Mouse (Mus musculus): Measurements from ENCODE around the gene Cd300ld.
"Not testable (repeated sequence)": the region's sequence is repeated elsewhere in the genome, so short reads cannot be mapped to it uniquely, and the experiment has no call there.

The Cd300ld gene

DNA sequence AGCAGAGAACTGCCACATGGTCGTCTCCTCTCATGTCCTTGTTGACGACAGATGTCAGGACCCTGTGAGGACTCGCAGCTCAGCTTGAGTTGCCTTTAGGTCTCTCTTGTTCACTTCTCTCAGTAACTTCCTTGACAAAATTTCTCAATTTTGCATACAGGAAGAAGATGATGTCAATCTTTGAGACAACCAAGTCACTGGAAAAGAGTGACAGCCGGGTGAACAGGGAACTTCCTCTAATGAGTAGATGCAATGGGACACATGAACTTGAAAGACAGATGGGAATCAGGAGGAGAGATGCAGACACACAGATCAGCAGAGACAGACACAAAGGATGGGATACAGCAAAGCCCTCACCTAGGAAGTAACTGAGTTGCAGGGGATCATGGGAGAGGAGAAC is at the start of gene Cd300ld:
Gene Cd300ld (minus strand): TSS at position 130 of the 400 bp plus-strand sequence.
- in situ Hi-C loops (cut with MboI; ENCODE audit: unreplicated experiment in 2 of 2) = no loop called here

DNA sequence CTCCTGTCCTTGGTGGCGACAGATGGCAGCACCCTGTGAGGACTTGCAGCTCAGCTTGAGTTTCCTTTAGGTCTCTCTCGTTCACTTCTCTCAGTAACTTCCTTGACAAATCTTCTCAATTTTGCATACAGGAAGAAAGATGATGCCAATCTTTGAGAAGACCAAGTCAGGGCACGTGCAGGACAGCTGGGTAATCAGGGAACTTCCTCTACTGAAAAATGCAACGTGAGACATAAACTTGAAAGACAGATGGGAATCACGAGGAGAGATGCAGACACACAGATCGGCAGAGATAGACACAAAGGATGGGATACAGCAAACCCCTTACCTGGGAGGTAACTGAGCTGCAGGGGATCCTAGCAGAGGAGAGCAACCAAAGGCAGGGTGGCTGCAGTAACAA is 47.9 kb upstream of the Cd300ld start, which contains the start of gene Cd300ld5:
Gene Cd300ld5 (minus strand): TSS at position 101 of the 400 bp plus-strand sequence.
- in situ Hi-C loops (cut with MboI; ENCODE audit: unreplicated experiment in 2 of 2) = not testable (repeated sequence)

- in situ Hi-C loops (cut with MboI; ENCODE audit: unreplicated experiment in 2 of 2) = not testable (repeated sequence)
Observed at GRCm38 (mm10) chr11:115026912-115027311, 37.2 kb upstream of the Cd300ld start, which contains the start of gene Cd300ld4. Cd300ld4 (minus strand) TSS chr11:115027012.

DNA sequence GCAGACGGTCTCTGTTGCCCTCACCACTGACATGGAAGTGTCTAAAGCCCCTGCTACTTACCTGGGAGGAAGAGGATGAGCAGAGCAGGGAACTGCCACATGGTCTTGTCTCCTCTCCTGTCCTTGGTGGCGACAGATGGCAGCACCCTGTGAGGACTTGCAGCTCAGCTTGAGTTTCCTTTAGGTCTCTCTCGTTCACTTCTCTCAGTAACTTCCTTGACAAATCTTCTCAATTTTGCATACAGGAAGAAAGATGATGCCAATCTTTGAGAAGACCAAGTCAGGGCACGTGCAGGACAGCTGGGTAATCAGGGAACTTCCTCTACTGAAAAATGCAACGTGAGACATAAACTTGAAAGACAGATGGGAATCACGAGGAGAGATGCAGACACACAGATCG is 26.4 kb upstream of the Cd300ld start, which contains the start of gene Cd300ld2:
Gene Cd300ld2 (minus strand): TSS at position 101 of the 400 bp plus-strand sequence.
- in situ Hi-C loops (cut with MboI; ENCODE audit: unreplicated experiment in 2 of 2) = not testable (repeated sequence)

DNA sequence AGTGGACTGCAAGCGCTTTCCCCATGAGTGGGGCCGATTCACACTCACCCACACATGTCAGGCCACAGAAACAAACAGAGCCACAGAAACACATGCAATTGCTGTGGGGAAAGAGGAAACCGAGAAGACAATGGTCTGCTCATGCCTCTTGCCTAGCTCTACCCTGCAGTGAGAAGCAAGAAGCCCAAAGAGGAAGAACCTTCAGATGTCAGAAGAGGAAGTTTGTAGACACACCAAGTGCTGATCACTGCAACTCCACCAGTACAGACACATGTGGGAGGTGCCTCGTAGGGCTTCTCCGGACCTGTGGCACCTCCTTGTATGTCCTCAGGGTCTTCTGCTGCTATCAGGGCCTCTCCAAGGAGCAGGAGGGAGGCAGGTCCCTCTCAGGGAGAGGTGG is 14.3 kb upstream of the Cd300ld start:
- in situ Hi-C loops (cut with MboI; ENCODE audit: unreplicated experiment in 2 of 2) = no loop called here

GRCm38 (mm10) chr11:115001474-115002040 is 11.8 kb upstream of the Cd300ld start, which contains the start of gene Cd300c2:
Cd300c2 (minus strand) TSS chr11:115001880.
- in situ Hi-C loops (cut with MboI; ENCODE audit: unreplicated experiment in 2 of 2) = no loop called here

- in situ Hi-C loops (cut with MboI; ENCODE audit: unreplicated experiment in 2 of 2) = no loop called here
Observed at GRCm38 (mm10) chr11:114981866-114982265, 7.9 kb downstream of the Cd300ld start.

DNA sequence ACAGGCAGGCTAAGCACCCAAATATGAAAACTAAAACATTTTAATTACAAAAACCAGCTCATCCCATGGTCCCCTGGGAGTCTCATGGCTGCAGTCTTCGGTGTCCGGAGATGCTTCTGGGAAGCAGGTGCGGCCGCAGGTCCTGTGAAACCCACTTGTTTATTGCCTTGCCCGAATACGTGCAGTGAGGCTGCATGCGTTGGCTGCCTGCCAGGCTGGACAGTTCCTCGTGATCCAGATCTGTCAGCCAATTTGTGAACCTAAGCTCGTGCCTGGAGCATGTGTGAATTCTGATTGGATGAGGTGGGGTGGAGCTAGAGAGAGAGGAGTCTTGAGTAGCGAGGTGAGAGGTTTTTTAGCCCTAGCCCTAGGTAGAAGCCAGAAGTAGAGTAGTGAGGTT is 17.0 kb downstream of the Cd300ld start:
- in situ Hi-C loops (cut with MboI; ENCODE audit: unreplicated experiment in 2 of 2) = no loop called here

GRCm38 (mm10) chr11:114968752-114969207 is 20.9 kb downstream of the Cd300ld start, which contains the start of gene Cd300c:
Cd300c (minus strand) TSS chr11:114969157.
- in situ Hi-C loops (cut with MboI; ENCODE audit: unreplicated experiment in 2 of 2) = no loop called here

DNA sequence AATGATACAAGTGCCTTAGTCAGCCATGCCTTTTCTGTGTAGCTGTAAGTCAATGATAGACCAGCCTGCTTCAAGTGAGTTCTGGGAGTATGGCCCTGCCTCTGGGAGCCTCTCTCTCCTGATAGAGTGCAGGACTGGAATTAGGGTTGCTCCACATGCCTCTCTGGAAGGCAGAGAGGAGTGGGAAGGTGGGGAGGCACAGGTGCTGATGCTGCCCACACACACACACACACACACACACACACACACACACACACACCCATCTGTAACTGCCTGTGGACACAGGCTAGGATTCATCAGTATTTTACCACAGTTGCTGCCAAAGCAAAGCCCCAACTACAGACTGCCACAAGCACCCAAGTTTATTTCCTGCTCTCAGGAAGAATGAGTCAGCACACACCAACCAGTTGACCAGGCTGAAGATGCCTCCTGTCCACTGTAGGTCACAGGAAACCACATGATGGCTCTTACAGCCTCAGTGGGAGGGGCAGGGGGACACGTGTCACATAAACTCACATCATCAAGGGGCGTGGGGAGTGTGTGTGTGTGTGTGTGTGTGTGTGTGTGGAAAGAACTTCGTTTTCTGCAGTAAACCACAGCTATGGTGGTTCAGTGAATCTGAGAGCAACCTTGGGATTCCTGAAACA is 24.4 kb downstream of the Cd300ld start:
- in situ Hi-C loops (cut with MboI; ENCODE audit: unreplicated experiment in 2 of 2) = no loop called here

DNA sequence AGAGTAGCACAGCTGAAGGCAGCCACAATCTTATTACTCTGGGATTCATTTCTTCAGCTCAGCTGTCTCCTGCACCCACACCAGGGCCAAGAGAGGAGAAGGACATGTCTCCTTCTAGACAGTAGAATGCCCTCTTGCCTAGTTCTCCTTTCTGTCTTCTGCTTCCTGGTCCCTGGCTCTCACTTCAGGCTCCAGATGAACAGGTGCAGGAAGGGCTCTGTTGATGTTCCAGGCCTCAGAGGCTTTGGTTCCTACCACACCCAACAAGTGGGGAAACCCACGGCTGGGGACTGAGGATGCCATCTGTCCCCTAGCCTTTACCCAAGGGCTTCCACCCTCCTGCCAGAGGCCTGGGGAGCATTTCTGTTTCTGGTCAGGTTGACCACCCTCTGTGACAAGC is 29.4 kb downstream of the Cd300ld start:
- in situ Hi-C loops (cut with MboI; ENCODE audit: unreplicated experiment in 2 of 2) = no loop called here

- in situ Hi-C loops (cut with MboI; ENCODE audit: unreplicated experiment in 2 of 2) = no loop called here
Observed at GRCm38 (mm10) chr11:114934144-114934543, 55.6 kb downstream of the Cd300ld start, which contains the start of gene Cd300lb. Cd300lb (minus strand) TSS chr11:114934386.

DNA sequence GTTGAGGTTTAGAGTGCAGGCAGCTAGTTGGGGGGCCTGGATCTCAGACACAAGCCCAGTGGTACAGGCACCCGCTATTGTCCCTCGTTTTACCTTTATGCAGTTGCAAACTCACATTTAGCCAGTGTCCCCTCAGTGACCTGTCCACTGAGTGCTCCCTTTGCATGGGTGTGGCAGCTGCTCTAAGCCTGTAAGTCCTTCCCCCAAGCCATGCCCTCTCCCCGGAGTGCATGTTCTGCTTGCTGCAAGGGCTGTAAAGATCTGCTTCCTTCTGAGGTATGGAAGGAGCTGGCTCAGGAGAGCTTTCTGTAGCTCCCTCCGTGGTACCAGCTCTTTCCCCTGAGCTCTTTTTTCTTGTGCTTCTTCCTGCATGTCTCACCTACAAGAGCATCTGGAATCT is 56.1 kb downstream of the Cd300ld start:
- in situ Hi-C loops (cut with MboI; ENCODE audit: unreplicated experiment in 2 of 2) = no loop called here

Measured in v-Abl transformed pro-B cells (cell line).